Mouse (Mus musculus) right cerebral cortex, postnatal 4 days (tissue): ENCODE data around the gene B430305J03Rik.

Experiments used
- DNase-seq: peaks from one replicate; pipeline ENCODE4 v3.0.0-alpha.2; 2022

Gene B430305J03Rik

GRCm38 (mm10) chr3:61365779-61366373 is at the start of gene B430305J03Rik:
Gene B430305J03Rik, minus strand, starts transcription at chr3:61365951.
- no peak for DNase-seq

GRCm38 (mm10) chr3:61409683-61410082 is 43.9 kb upstream of the B430305J03Rik start:
- no peak for DNase-seq

GRCm38 (mm10) chr3:61406921-61407320 is 41.2 kb upstream of the B430305J03Rik start:
- DNase-seq, result no peak

- DNase-seq, result no peak
These were observed 35.2 kb upstream of the B430305J03Rik start for GRCm38 (mm10) chr3:61400823-61401387.

GRCm38 (mm10) chr3:61396728-61397127 is 31.0 kb upstream of the B430305J03Rik start:
- no peak for DNase-seq

GRCm38 (mm10) chr3:61395382-61395781 is 29.6 kb upstream of the B430305J03Rik start:
- DNase-seq, result no peak

- DNase-seq, result no peak
These were observed 27.8 kb upstream of the B430305J03Rik start for GRCm38 (mm10) chr3:61393520-61393919.

GRCm38 (mm10) chr3:61392881-61393280 is 27.1 kb upstream of the B430305J03Rik start:
- DNase-seq, result no peak

- DNase-seq, result no peak
These were observed 25.8 kb upstream of the B430305J03Rik start for GRCm38 (mm10) chr3:61391564-61391963.

- DNase-seq, result no peak
These were observed 20.6 kb upstream of the B430305J03Rik start for GRCm38 (mm10) chr3:61386368-61386767.

GRCm38 (mm10) chr3:61376001-61376400 is 10.2 kb upstream of the B430305J03Rik start:
- no peak for DNase-seq

GRCm38 (mm10) chr3:61368446-61368845 is 2.7 kb upstream of the B430305J03Rik start:
- DNase-seq, result no peak

- peak; percentile 42 for DNase-seq
These were observed 573 bp downstream of the B430305J03Rik start for GRCm38 (mm10) chr3:61364978-61365778.

- DNase-seq, result no peak
These were observed 1.1 kb downstream of the B430305J03Rik start for GRCm38 (mm10) chr3:61364661-61364977.

- peak; percentile 97 for DNase-seq
These were observed 1.6 kb downstream of the B430305J03Rik start for GRCm38 (mm10) chr3:61363989-61364660.

- peak; percentile 83 for DNase-seq
These were observed 2.4 kb downstream of the B430305J03Rik start for GRCm38 (mm10) chr3:61363161-61363988.

- DNase-seq, result no peak
These were observed 3.0 kb downstream of the B430305J03Rik start for GRCm38 (mm10) chr3:61362821-61363160.

- no peak for DNase-seq
These were observed 4.4 kb downstream of the B430305J03Rik start, which contains the start of gene Rap2b for GRCm38 (mm10) chr3:61361338-61361737. Gene Rap2b, plus strand, starts transcription at chr3:61361638.

GRCm38 (mm10) chr3:61358756-61359293 is 6.9 kb downstream of the B430305J03Rik start:
- no peak for DNase-seq

GRCm38 (mm10) chr3:61358107-61358506 is 7.6 kb downstream of the B430305J03Rik start:
- DNase-seq, result no peak

GRCm38 (mm10) chr3:61355464-61355863 is 10.3 kb downstream of the B430305J03Rik start:
- DNase-seq, result no peak

- DNase-seq, result no peak
These were observed 16.3 kb downstream of the B430305J03Rik start for GRCm38 (mm10) chr3:61349433-61349832.
